Mouse (Mus musculus) liver, adult 2 months (tissue): Measurements from ENCODE around the gene Map7d1.

Source experiments
- CTCF ChIP-seq: fragments of 200-500 bp; IDR thresholded peaks from 2 replicates; pipeline ENCODE4 v1.5.1; 2011; ENCODE audit warnings: low read depth, low read length, control low read depth
- POLR2A ChIP-seq: fragments of 200-500 bp; IDR thresholded peaks from 2 replicates; pipeline ENCODE4 v1.6.1; 2011; ENCODE audit warnings: low read length, control low read depth; ENCODE audit not compliant: insufficient read depth; ENCODE audit errors: extremely low read depth

- TF ChIP-seq CTCF (no peak), POLR2A (no peak)
Observed at GRCm38 (mm10) chr4:126281706-126282105, 25.6 kb upstream of the Map7d1 start.
